Mouse (Mus musculus) neural tube, embryonic 12.5 days (tissue): ENCODE results near the gene Tjp3. TPM values are rescaled to one million over a fixed set of nuclear protein-coding genes. Genes with fewer than 3 reads are reported as not detected.
"Not testable (repeated sequence)": the region's sequence is repeated elsewhere in the genome, so short reads cannot be mapped to it uniquely, and the experiment has no call there.

Experiments
- ATAC-seq: fragments of 200-750 bp; cut with Nextera tagmentation; 2 replicates; pipeline ENCODE4 v1.8.0; 2017; ENCODE audit warnings: low read depth, mild to moderate bottlenecking, moderate TSS enrichment, moderate library complexity; ENCODE audit not compliant: low FRiP score
- H3K27ac ChIP-seq: fragments of 300-500 bp; sonication (generic); 2 replicates; pipeline ENCODE4 v1.5.1; 2016
- H3K27me3 ChIP-seq: fragments of 300-500 bp; sonication (generic); replicated peaks from 2 replicates; pipeline ENCODE4 v1.6.1; 2016; ENCODE audit warnings: mild to moderate bottlenecking
- H3K36me3 ChIP-seq: fragments of 300-500 bp; sonication (generic); 2 replicates; pipeline ENCODE4 v1.6.1; 2016; ENCODE audit warnings: mild to moderate bottlenecking
- H3K4me1 ChIP-seq: fragments of 300-500 bp; sonication (generic); 2 replicates; pipeline ENCODE4 v1.6.1; 2016
- H3K4me2 ChIP-seq: fragments of 300-500 bp; sonication (generic); replicated peaks from 2 replicates; pipeline ENCODE4 v1.6.1; 2016; ENCODE audit warnings: mild to moderate bottlenecking
- H3K4me3 ChIP-seq: fragments of 300-500 bp; sonication (generic); 2 replicates; pipeline ENCODE4 v1.5.1; 2016
- H3K9ac ChIP-seq: fragments of 300-500 bp; sonication (generic); 2 replicates; pipeline ENCODE4 v1.6.1; 2016; ENCODE audit warnings: mild to moderate bottlenecking
- H3K9me3 ChIP-seq: fragments of 300-500 bp; sonication (generic); 2 replicates; pipeline ENCODE4 v1.6.1; 2016; ENCODE audit warnings: mild to moderate bottlenecking
- WGBS: fragments of 180-500 bp; shearing (Covaris S2); methylation state at CpG from one replicate; pipeline ENCODE4 v1.1.7; 2016; 5-methylcytosine and 5-hydroxymethylcytosine counted together
- microRNA-seq: library from miRNA; unstranded; fragments of <30 nt; microRNA quantifications from one replicate; pipeline ENCODE4, GENCODE M21; 2017
- polyA plus RNA-seq: library from polyadenylated mRNA; unstranded; fragments of >200 nt; fragmentation: Nextera tagmentation; extraction: Ambion mirVana; gene quantifications from 2 replicates; pipeline ENCODE4 v1.2.1, GENCODE M21; 2016

Tjp3 gene
- polyA plus RNA-seq, 1 experiment from 2014 or later, result 3.9 TPM

DNA sequence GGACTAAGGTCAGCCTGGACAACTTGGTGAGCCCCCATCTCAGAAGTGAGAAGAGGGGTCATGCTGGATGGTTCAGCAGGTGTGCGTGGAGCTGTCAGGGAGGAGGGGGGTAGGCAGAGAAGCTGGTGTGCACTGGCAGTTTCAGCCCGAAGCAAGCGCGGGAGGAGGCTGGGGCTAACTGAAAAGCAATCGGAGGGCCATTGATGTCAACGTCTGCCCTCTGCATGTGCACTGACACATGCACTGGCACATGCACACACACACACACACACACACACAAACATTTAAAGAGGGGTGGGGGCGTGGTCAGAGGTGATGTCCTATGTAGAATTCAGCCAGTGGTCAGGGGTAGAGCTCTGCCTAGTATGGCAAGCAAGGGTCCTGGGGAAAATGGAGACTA, 59.9 kb downstream of the Tjp3 start:
- H3K4me2 ChIP-seq, result peak overlapping the region; percentile 66
- WGBS, result 50% methylated on average over 7 of the region's 7 CpGs

GRCm38 (mm10) chr10:81230438-81231332, 60.7 kb downstream of the Tjp3 start, which contains the start of gene Atcay:
Atcay (minus strand) TSS chr10:81230833.
- H3K9me3 ChIP-seq, result no peaks in the 10 kb centered on the region
- WGBS, result 6% methylated on average over 27 of the region's 27 CpGs
- peaks cover 10% of the 10 kb centered on the region; the same call in 1 of the 2 replicates for H3K27me3 ChIP-seq
- H3K4me1 ChIP-seq, result peaks cover 30% of the 10 kb centered on the region
- H3K27ac ChIP-seq, result peak within 1 kb of the TSS; percentile 28; the same call in 1 of the 2 replicates
- peak; percentile 87 for ATAC-seq
- peak within 1 kb of the TSS; percentile 66 for H3K4me2 ChIP-seq
- H3K9ac ChIP-seq, result peak within 1 kb of the TSS; percentile 75
- peak within 1 kb of the TSS; percentile 55 for H3K4me3 ChIP-seq
- H3K36me3 ChIP-seq, result no peaks in the 10 kb centered on the region

More for the DNA sequence above, 59.9 kb downstream of the Tjp3 start:
- H3K36me3 ChIP-seq, result no peaks in the 10 kb centered on the region
- peaks cover 12% of the 10 kb centered on the region; the same call in 1 of the 2 replicates for H3K27me3 ChIP-seq
- no peak overlapping the region for H3K4me3 ChIP-seq
- peaks cover 30% of the 10 kb centered on the region for H3K4me1 ChIP-seq
- no peak overlapping the region for H3K27ac ChIP-seq
- H3K9ac ChIP-seq, result no peak overlapping the region
- ATAC-seq, result no peak
- no peaks in the 10 kb centered on the region for H3K9me3 ChIP-seq

DNA sequence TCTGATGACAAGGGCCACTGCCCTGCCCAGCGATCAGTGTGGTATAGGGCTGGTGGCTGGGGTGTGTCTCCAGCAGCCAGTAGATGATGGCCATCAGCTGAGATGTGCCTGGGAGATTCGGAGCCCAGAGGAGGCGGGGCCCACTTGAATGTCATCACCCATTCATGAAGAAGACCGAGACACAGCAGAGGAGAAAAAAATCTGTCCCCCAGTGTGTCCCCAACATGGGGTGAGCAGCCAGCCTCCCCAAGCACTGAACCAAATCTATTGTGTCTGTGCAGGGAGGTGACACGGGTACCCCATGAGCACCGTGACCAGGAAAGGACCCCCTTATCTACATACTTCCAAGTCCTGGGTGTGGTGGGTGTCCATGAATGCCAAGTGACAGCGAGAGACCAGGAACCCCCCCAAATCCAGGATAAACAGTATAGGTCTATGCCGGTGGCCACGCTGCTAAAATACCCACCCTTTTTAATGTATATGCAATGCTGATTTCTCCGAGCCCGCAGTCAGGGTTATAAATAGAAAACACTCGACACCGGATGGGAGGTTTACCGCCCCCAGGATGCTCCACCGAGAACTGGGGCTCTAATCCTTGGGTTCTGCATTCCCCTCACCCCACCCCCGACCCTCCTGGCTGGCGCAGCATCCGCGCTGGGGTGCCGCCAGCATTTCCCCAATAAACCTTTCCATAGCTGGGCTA, 61.5 kb downstream of the Tjp3 start:
- Histone ChIP-seq H3K27me3 (peaks cover 10% of the 10 kb centered on the region; the same call in 1 of the 2 replicates), H3K9ac (peak overlapping the region; percentile 75), H3K4me3 (peak overlapping the region; percentile 55), H3K4me1 (peaks cover 30% of the 10 kb centered on the region), H3K27ac (peak overlapping the region; percentile 28; the same call in 1 of the 2 replicates), H3K4me2 (peak overlapping the region; percentile 66), H3K36me3 (no peaks in the 10 kb centered on the region), H3K9me3 (no peaks in the 10 kb centered on the region)
- WGBS, result 11% methylated on average over 20 of the region's 20 CpGs
- 0 out of 2 replicates have a peak, but pooled peaks have one; percentile 13 for ATAC-seq

GRCm38 (mm10) chr10:81223731-81224130, 67.7 kb downstream of the Tjp3 start:
- not testable (repeated sequence) for H3K4me1 ChIP-seq, ATAC-seq, H3K4me3 ChIP-seq, H3K27me3 ChIP-seq, H3K4me2 ChIP-seq, H3K27ac ChIP-seq, H3K9me3 ChIP-seq, H3K9ac ChIP-seq
- peaks cover 33% of the 10 kb centered on the region; the same call in 1 of the 2 replicates for H3K36me3 ChIP-seq
- 61% methylated on average over 2 of the region's 2 CpGs for WGBS

Small RNAs within 50 kb of the gene (microRNA-seq; reads per million reads assigned to microRNA genes)
- gene Mir3057, result 11.8 reads per million, percentile 24 among the genes with 10 or more reads in this experiment

Other genes with a start within 250 kb of the Tjp3 start
- gene Sgta, start 231.4 kb downstream of the Tjp3 start, polyA plus RNA-seq, result 272 and 275 TPM in 2 replicates
- gene Thop1, start 221.5 kb downstream of the Tjp3 start, polyA plus RNA-seq, result 60.2 and 63.3 TPM in 2 replicates
- 0.08 and 0.51 TPM in 2 replicates for gene Creb3l3, start 192.7 kb downstream of the Tjp3 start, polyA plus RNA-seq
- gene Map2k2, start 185.7 kb downstream of the Tjp3 start, polyA plus RNA-seq, result 230 and 232 TPM in 2 replicates
- 15.6 and 17.5 TPM in 2 replicates for gene Zbtb7a, start 156.4 kb downstream of the Tjp3 start, polyA plus RNA-seq
- 67.6 and 70.6 TPM in 2 replicates for gene Pias4, start 123.7 kb downstream of the Tjp3 start, polyA plus RNA-seq
- gene Eef2, start 115.0 kb downstream of the Tjp3 start, polyA plus RNA-seq, result 515 and 520 TPM in 2 replicates
- 87.7 and 88.4 TPM in 2 replicates for gene Dapk3, start 108.6 kb downstream of the Tjp3 start, polyA plus RNA-seq
- gene 4930442H23Rik, start 107.7 kb downstream of the Tjp3 start, polyA plus RNA-seq, result not detected in 2 replicates
- 0.14 TPM in 1 of 2 replicates, not detected in the other for gene Nmrk2, start 89.5 kb downstream of the Tjp3 start, polyA plus RNA-seq
- gene Atcay, start 60.7 kb downstream of the Tjp3 start, polyA plus RNA-seq, result 34.0 and 43.6 TPM in 2 replicates
- gene Zfr2, start 58.4 kb downstream of the Tjp3 start, polyA plus RNA-seq, result 16.0 and 18.2 TPM in 2 replicates
- 5.1 and 6.2 TPM in 2 replicates for gene Matk, start 38.6 kb downstream of the Tjp3 start, polyA plus RNA-seq
- gene Mrpl54, start 24.6 kb downstream of the Tjp3 start, polyA plus RNA-seq, result 157 and 176 TPM in 2 replicates
- gene Apba3, start 24.6 kb downstream of the Tjp3 start, polyA plus RNA-seq, result 35.9 and 36.4 TPM in 2 replicates
- 89.7 and 99.3 TPM in 2 replicates for gene Pip5k1c, start 1.4 kb upstream of the Tjp3 start, polyA plus RNA-seq
- 54.1 and 54.9 TPM in 2 replicates for gene Cactin, start 29.5 kb upstream of the Tjp3 start, polyA plus RNA-seq
- 3.8 and 4.7 TPM in 2 replicates for gene Tbxa2r, start 37.1 kb upstream of the Tjp3 start, polyA plus RNA-seq
- not detected in 2 replicates for gene Gipc3, start 51.7 kb upstream of the Tjp3 start, polyA plus RNA-seq
- 95.6 TPM in 2 replicates for gene Hmg20b, start 58.9 kb upstream of the Tjp3 start, polyA plus RNA-seq
- gene Mfsd12, start 65.9 kb upstream of the Tjp3 start, polyA plus RNA-seq, result 16.0 and 16.8 TPM in 2 replicates
- 0.80 and 1.1 TPM in 2 replicates for gene 4930404N11Rik, start 74.2 kb upstream of the Tjp3 start, polyA plus RNA-seq
- 136 and 138 TPM in 2 replicates for gene Fzr1, start 86.9 kb upstream of the Tjp3 start, polyA plus RNA-seq
- gene Dohh, start 92.8 kb upstream of the Tjp3 start, polyA plus RNA-seq, result 75.6 and 77.9 TPM in 2 replicates
- 5.0 and 5.3 TPM in 2 replicates for gene Gm48551, start 92.9 kb upstream of the Tjp3 start, polyA plus RNA-seq
- 2.3 and 2.5 TPM in 2 replicates for gene Gm48552, start 97.4 kb upstream of the Tjp3 start, polyA plus RNA-seq
- gene Smim24, start 101.5 kb upstream of the Tjp3 start, polyA plus RNA-seq, result 2.1 and 2.7 TPM in 2 replicates
- 21.7 and 22.2 TPM in 2 replicates for gene Nfic, start 164.1 kb upstream of the Tjp3 start, polyA plus RNA-seq
- 32.3 and 33.0 TPM in 2 replicates for gene Celf5, start 191.1 kb upstream of the Tjp3 start, polyA plus RNA-seq
- 73.2 and 78.4 TPM in 2 replicates for gene Ncln, start 204.8 kb upstream of the Tjp3 start, polyA plus RNA-seq
- 0.51 and 0.56 TPM in 2 replicates for gene S1pr4, start 208.6 kb upstream of the Tjp3 start, polyA plus RNA-seq
- 0.81 and 1.2 TPM in 2 replicates for gene Gna15, start 232.6 kb upstream of the Tjp3 start, polyA plus RNA-seq